Mouse (Mus musculus) intestine, postnatal 0 days (tissue): ENCODE results near the gene Adcy2. TPM values are rescaled to one million over a fixed set of nuclear protein-coding genes. Genes with fewer than 3 reads are reported as not detected.
A peak's percentile ranks its signal among the peaks of the same experiment; 100 is the strongest.

Source experiments
- ATAC-seq: fragments of 200-750 bp; cut with Nextera tagmentation; 2 replicates; pipeline ENCODE4 v1.8.0; 2017; ENCODE audit warnings: mild to moderate bottlenecking, moderate TSS enrichment, moderate library complexity
- H3K27ac ChIP-seq: fragments of 300-500 bp; sonication (generic); 2 replicates; pipeline ENCODE4 v1.5.1; 2014; ENCODE audit warnings: mild to moderate bottlenecking, low read depth, low read length, moderate library complexity
- H3K27me3 ChIP-seq: fragments of 300-500 bp; sonication (generic); replicated peaks from 2 replicates; pipeline ENCODE4 v1.6.1; 2014; ENCODE audit warnings: low read length, mixed read lengths; ENCODE audit not compliant: control insufficient read depth, insufficient read depth
- H3K36me3 ChIP-seq: fragments of 300-500 bp; sonication (generic); 2 replicates; pipeline ENCODE4 v1.6.1; 2014; ENCODE audit warnings: mild to moderate bottlenecking, moderate library complexity; ENCODE audit not compliant: control insufficient read depth, insufficient read depth
- H3K4me1 ChIP-seq: fragments of 300-500 bp; sonication (generic); replicated peaks from 2 replicates; pipeline ENCODE4 v1.6.1; 2014; ENCODE audit warnings: antibody characterized with exemption, low read length, mixed read lengths; ENCODE audit not compliant: control insufficient read depth, insufficient read depth
- H3K4me2 ChIP-seq: fragments of 300-500 bp; sonication (generic); replicated peaks from 2 replicates; pipeline ENCODE4 v1.6.1; 2014; ENCODE audit warnings: low read depth, mild to moderate bottlenecking, moderate library complexity
- H3K4me3 ChIP-seq: fragments of 300-500 bp; sonication (generic); 2 replicates; pipeline ENCODE4 v1.5.1; 2014; ENCODE audit warnings: low read depth, low read length
- H3K9ac ChIP-seq: fragments of 300-500 bp; sonication (generic); 2 replicates; pipeline ENCODE4 v1.6.1; 2014; ENCODE audit warnings: mild to moderate bottlenecking, low read depth, low read length
- H3K9me3 ChIP-seq: fragments of 300-500 bp; sonication (generic); 2 replicates; pipeline ENCODE4 v1.6.1; 2016; ENCODE audit warnings: mixed run types; ENCODE audit not compliant: control insufficient read depth
- CTCF ChIP-seq: sonication (generic); IDR thresholded peaks from 2 replicates; pipeline ENCODE4 v1.5.1; 2016; ENCODE audit warnings: low read depth, mild to moderate bottlenecking, control low read depth, antibody characterized with exemption, moderate library complexity
- WGBS: fragments of 180-500 bp; shearing (Covaris S2); extraction: QIAGEN DNeasy Blood & Tissue Kit; methylation state at CpG from one replicate; pipeline ENCODE4 v1.1.7; 2014; 5-methylcytosine and 5-hydroxymethylcytosine counted together
- polyA plus RNA-seq: library from polyadenylated mRNA; unstranded; fragments of >200 nt; fragmentation: Nextera tagmentation; extraction: Ambion mirVana; gene quantifications from 2 replicates; pipeline ENCODE4 v1.2.1, GENCODE M21; 2015

Gene Adcy2
- polyA plus RNA-seq, 1 experiment from 2014 or later: 1.2 TPM

- no peak overlapping the region for H3K4me3 ChIP-seq
- no peaks in the 10 kb centered on the region for H3K9me3 ChIP-seq
- no peak overlapping the region for H3K9ac ChIP-seq
- no peaks in the 10 kb centered on the region for H3K4me1 ChIP-seq
- TF ChIP-seq CTCF: no peak
- H3K27ac ChIP-seq: no peak overlapping the region
- H3K36me3 ChIP-seq: no peaks in the 10 kb centered on the region
- ATAC-seq: peak; percentile 71
- H3K4me2 ChIP-seq: no peak overlapping the region
- WGBS: 67% methylated on average over 2 of the region's 2 CpGs
- no peaks in the 10 kb centered on the region for H3K27me3 ChIP-seq
These were observed 23.9 kb upstream of the Adcy2 start for GRCm38 (mm10) chr13:69023239-69023638.

GRCm38 (mm10) chr13:69020574-69020973 lies 21.2 kb upstream of the Adcy2 start:
- Histone ChIP-seq H3K4me2 (no peak overlapping the region), H3K27me3 (no peaks in the 10 kb centered on the region), H3K36me3 (no peaks in the 10 kb centered on the region), H3K27ac (no peak overlapping the region), H3K4me1 (no peaks in the 10 kb centered on the region), H3K9ac (no peak overlapping the region), H3K9me3 (no peaks in the 10 kb centered on the region), H3K4me3 (no peak overlapping the region)
- ATAC-seq: peak; percentile 75
- TF ChIP-seq CTCF: no peak
- 35% methylated on average over 2 of the region's 2 CpGs for WGBS

GRCm38 (mm10) chr13:69006915-69007314 lies 7.6 kb upstream of the Adcy2 start:
- no peak for TF ChIP-seq CTCF
- no peak overlapping the region for H3K27ac ChIP-seq
- no peaks in the 10 kb centered on the region for H3K36me3 ChIP-seq
- H3K4me2 ChIP-seq: no peak overlapping the region
- H3K4me3 ChIP-seq: no peak overlapping the region
- 59% methylated on average over 5 of the region's 5 CpGs for WGBS
- no peaks in the 10 kb centered on the region for H3K4me1 ChIP-seq
- no peaks in the 10 kb centered on the region for H3K9me3 ChIP-seq
- no peaks in the 10 kb centered on the region for H3K27me3 ChIP-seq
- no peak for ATAC-seq
- no peak overlapping the region for H3K9ac ChIP-seq

DNA sequence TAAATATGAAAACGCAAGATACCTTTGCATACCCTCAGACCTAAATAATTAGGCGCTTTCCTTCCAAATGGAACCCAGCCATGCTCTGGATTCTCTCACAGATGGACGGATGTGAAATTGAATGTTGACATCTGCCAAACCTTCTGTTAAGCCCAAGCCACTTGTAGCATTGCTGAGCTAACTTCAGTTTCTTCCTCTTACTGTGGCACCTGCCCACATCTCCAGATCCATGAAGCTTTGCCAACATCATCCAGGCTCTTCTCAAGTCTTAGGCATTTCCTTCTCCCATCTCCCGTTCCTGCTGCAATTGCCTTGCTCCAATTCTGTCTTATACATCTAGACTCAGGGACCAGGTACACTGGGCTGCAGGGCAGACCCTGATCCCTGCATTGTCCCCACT lies 6.8 kb upstream of the Adcy2 start:
- H3K9me3 ChIP-seq: no peaks in the 10 kb centered on the region
- no peaks in the 10 kb centered on the region for H3K36me3 ChIP-seq
- H3K27ac ChIP-seq: no peak overlapping the region
- no peaks in the 10 kb centered on the region for H3K4me1 ChIP-seq
- no peak overlapping the region for H3K9ac ChIP-seq
- no peak for ATAC-seq
- no peak for TF ChIP-seq CTCF
- 85% methylated on average over 4 of the region's 4 CpGs for WGBS
- H3K4me2 ChIP-seq: no peak overlapping the region
- H3K27me3 ChIP-seq: no peaks in the 10 kb centered on the region
- H3K4me3 ChIP-seq: no peak overlapping the region

DNA sequence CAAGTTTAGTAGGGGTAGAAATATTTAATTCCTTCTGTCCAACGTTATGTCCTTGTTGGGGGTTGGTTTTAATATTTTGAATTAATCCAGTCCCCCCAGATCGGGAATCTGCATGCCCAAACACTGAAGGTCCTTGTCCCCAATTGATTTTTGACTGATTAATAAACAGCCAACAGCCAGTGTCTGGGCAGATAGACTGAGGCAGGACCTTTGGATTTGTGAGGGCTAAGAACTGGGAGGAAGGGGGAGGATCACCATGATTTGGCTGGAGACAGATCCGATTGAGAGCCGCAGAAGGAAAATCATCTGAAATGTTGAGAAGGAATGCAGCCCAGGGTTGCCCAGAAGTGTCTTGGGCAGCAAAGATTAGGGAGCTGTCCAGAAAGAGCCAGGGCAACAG lies 5.1 kb upstream of the Adcy2 start:
- Histone ChIP-seq H3K27me3 (no peaks in the 10 kb centered on the region), H3K4me2 (no peak overlapping the region), H3K27ac (no peak overlapping the region), H3K9ac (no peak overlapping the region), H3K4me1 (no peaks in the 10 kb centered on the region), H3K36me3 (no peaks in the 10 kb centered on the region), H3K4me3 (no peak overlapping the region), H3K9me3 (no peaks in the 10 kb centered on the region)
- ATAC-seq: no peak
- WGBS: 74% methylated on average over 4 of the region's 4 CpGs
- TF ChIP-seq CTCF: no peak

DNA sequence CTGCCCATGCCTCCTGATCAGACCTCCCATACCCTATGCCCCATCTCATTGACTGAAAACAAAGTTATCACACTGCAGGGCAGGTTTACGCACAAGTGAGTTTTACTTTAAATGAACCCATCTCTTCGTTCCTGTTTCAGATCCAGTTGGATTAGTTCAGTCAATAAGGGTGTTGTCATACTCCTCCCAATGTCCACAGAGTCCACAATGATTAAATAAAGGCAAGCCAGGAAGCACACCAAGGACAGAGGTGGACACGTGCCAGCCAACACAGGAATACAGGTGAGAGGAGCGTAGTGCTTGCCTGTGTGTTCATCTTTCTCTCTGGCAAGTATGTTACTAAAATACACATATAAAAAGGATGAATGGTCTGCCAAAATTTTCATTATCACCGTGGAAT lies 3.3 kb upstream of the Adcy2 start:
- ATAC-seq: peak; percentile 58
- peak overlapping the region; percentile 48 for H3K4me2 ChIP-seq
- 39% methylated on average over 5 of the region's 5 CpGs for WGBS
- no peak overlapping the region for H3K27ac ChIP-seq
- no peak overlapping the region for H3K4me3 ChIP-seq
- peaks cover 15% of the 10 kb centered on the region; the same call in 1 of the 2 replicates for H3K27me3 ChIP-seq
- no peak overlapping the region for H3K9ac ChIP-seq
- no peaks in the 10 kb centered on the region for H3K36me3 ChIP-seq
- no peak for TF ChIP-seq CTCF
- H3K9me3 ChIP-seq: no peaks in the 10 kb centered on the region
- peaks cover 4% of the 10 kb centered on the region; the same call in 1 of the 2 replicates for H3K4me1 ChIP-seq

DNA sequence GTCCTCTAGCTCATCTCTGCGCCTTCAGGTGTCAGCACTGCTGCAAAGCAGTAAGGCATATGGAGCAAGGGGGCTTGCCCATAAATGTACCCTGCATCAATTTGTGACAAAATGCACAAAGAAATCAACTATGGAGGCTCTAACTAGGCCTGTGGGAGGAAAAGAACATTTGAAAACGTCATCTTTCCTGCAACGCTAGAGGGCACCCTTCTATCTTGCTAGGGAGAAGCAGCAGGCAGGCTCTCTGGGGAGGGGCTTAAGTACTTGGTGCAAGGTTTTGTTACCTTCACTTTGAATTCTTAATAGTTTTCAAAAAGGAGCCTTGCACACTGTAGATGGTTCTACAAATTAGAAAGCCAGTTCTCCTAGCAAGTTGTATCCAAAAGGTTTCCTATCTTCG lies 2.8 kb upstream of the Adcy2 start:
- TF ChIP-seq CTCF: peak; percentile 92
- peak; percentile 25; the same call in 1 of the 2 replicates for ATAC-seq
- Histone ChIP-seq H3K4me1 (peaks cover 4% of the 10 kb centered on the region; the same call in 1 of the 2 replicates), H3K4me2 (peak overlapping the region; percentile 48), H3K36me3 (no peaks in the 10 kb centered on the region), H3K9ac (no peak overlapping the region), H3K4me3 (no peak overlapping the region), H3K27me3 (peaks cover 19% of the 10 kb centered on the region; the same call in 1 of the 2 replicates), H3K9me3 (no peaks in the 10 kb centered on the region), H3K27ac (no peak overlapping the region)
- WGBS: 18% methylated on average over 4 of the region's 4 CpGs
